Mouse (Mus musculus) CH12.LX (cell line): ENCODE data around the gene Hira. TPM values are rescaled to one million over a fixed set of nuclear protein-coding genes. Genes with fewer than 3 reads are reported as not detected.

Experiments
- DNase-seq: peaks from one replicate; pipeline ENCODE4 v3.0.0-alpha.2; 2013; ENCODE audit errors: extremely low read depth
- H3K27ac ChIP-seq: 2 replicates; pipeline ENCODE4 v1.5.1; 2012; ENCODE audit warnings: low read depth, mild to moderate bottlenecking, control low read depth, moderate library complexity; ENCODE audit not compliant: insufficient read depth
- H3K27me3 ChIP-seq: replicated peaks from 2 replicates; pipeline ENCODE3; 2012; ENCODE audit warnings: inconsistent platforms
- H3K36me3 ChIP-seq, 2 experiments: replicated peaks in 1 of 2; 2 replicates each; pipeline versions ENCODE3 to v1.6.1; 2012; ENCODE audit warnings: inconsistent platforms in 1 of 2, low read length in 1 of 2, mild to moderate bottlenecking in 1 of 2, mixed read lengths in 1 of 2, moderate library complexity in 1 of 2; ENCODE audit not compliant: control insufficient read depth in 1 of 2, insufficient read depth in 1 of 2
- H3K4me1 ChIP-seq, 2 experiments: 2 replicates each; pipeline ENCODE4 v1.6.1; 2012; ENCODE audit warnings: inconsistent platforms in 1 of 2, moderate library complexity in 1 of 2; ENCODE audit not compliant: insufficient read depth in 2 of 2, control insufficient read depth in 1 of 2
- H3K4me2 ChIP-seq: 2 replicates; pipeline ENCODE4 v1.6.1; 2012; ENCODE audit warnings: low read depth, mild to moderate bottlenecking, control low read depth; ENCODE audit not compliant: poor library complexity, insufficient read depth, severe bottlenecking
- H3K4me3 ChIP-seq, 3 experiments: fragments of 150-350 bp in 1 of 3; sonication (generic) in 1 of 3; replicated peaks in 1 of 3; 2 replicates each; pipeline versions ENCODE3 to v1.5.1; 2011 to 2012; ENCODE audit warnings: low read depth in 2 of 3, low read length in 2 of 3, mild to moderate bottlenecking in 2 of 3, moderate library complexity in 2 of 3, control low read depth in 1 of 3, improper control_type of control experiment in 1 of 3, inconsistent platforms in 1 of 3, mixed read lengths in 1 of 3; ENCODE audit not compliant: poor library complexity in 1 of 3
- H3K79me2 ChIP-seq: replicated peaks from 2 replicates; pipeline ENCODE4 v1.6.1; 2012; ENCODE audit warnings: mild to moderate bottlenecking, moderate library complexity; ENCODE audit not compliant: control insufficient read depth, poor library complexity, insufficient read depth, severe bottlenecking; ENCODE audit errors: extremely low read depth
- H3K9ac ChIP-seq: 2 replicates; pipeline ENCODE4 v1.6.1; 2012; ENCODE audit warnings: low read depth, mild to moderate bottlenecking, control low read depth, moderate library complexity; ENCODE audit not compliant: insufficient read depth
- H3K9me3 ChIP-seq: replicated peaks from 2 replicates; pipeline ENCODE3; 2012; ENCODE audit warnings: low read length, inconsistent platforms, mixed read lengths
- CHD1 ChIP-seq: IDR thresholded peaks from 2 replicates; pipeline ENCODE4 v1.6.1; 2012; ENCODE audit warnings: low read depth, low read length, improper control_type of control experiment, inconsistent platforms
- CHD2 ChIP-seq: IDR thresholded peaks from 2 replicates; pipeline ENCODE4 v1.6.1; 2011; ENCODE audit warnings: low read length, improper control_type of control experiment
- CTCF ChIP-seq, 2 experiments: IDR thresholded peaks in 1 of 2; conservative IDR thresholded peaks in 1 of 2; 2 replicates each; pipeline ENCODE4 v1.5.1; 2011 to 2012; ENCODE audit warnings: low read depth in 2 of 2, low read length in 2 of 2, improper control_type of control experiment in 1 of 2, inconsistent platforms in 1 of 2, mild to moderate bottlenecking in 1 of 2, moderate library complexity in 1 of 2
- ELF1 ChIP-seq: IDR thresholded peaks from 2 replicates; pipeline ENCODE4 v1.6.1; 2014; ENCODE audit warnings: low read depth, mild to moderate bottlenecking, inconsistent platforms, low read length, improper control_type of control experiment
- HCFC1 ChIP-seq: IDR thresholded peaks from 2 replicates; pipeline ENCODE4 v1.6.1; 2012; ENCODE audit warnings: low read depth, mild to moderate bottlenecking, inconsistent platforms, low read length, improper control_type of control experiment
- IRF4 ChIP-seq: IDR thresholded peaks from 2 replicates; pipeline ENCODE4 v1.6.1; 2014; ENCODE audit warnings: low read depth, mild to moderate bottlenecking, inconsistent platforms, low read length, improper control_type of control experiment
- JUND ChIP-seq: conservative IDR thresholded peaks from 2 replicates; pipeline ENCODE4 v1.6.1; 2011; ENCODE audit warnings: low read depth, low read length, improper control_type of control experiment
- KAT2A ChIP-seq: IDR thresholded peaks from 2 replicates; pipeline ENCODE4 v1.6.1; 2012; ENCODE audit warnings: low read length, improper control_type of control experiment, inconsistent platforms; ENCODE audit not compliant: insufficient replicate concordance
- MAX ChIP-seq: IDR thresholded peaks from 2 replicates; pipeline ENCODE4 v1.6.1; 2011; ENCODE audit warnings: low read length, improper control_type of control experiment
- MXI1 ChIP-seq: IDR thresholded peaks from 2 replicates; pipeline ENCODE4 v1.6.1; 2011; ENCODE audit warnings: mild to moderate bottlenecking, low read depth, low read length, improper control_type of control experiment
- MYC ChIP-seq: IDR thresholded peaks from 2 replicates; pipeline ENCODE4 v1.6.1; 2011; ENCODE audit warnings: low read depth, mild to moderate bottlenecking, improper control_type of control experiment, low read length
- NELFE ChIP-seq: IDR thresholded peaks from 2 replicates; pipeline ENCODE4 v1.6.1; 2011; ENCODE audit warnings: low read depth, low read length, improper control_type of control experiment
- NRF1 ChIP-seq: IDR thresholded peaks from 2 replicates; pipeline ENCODE4 v1.6.1; 2014; ENCODE audit warnings: low read depth, mild to moderate bottlenecking, inconsistent platforms, low read length, improper control_type of control experiment, moderate library complexity
- POLR2A ChIP-seq: IDR thresholded peaks from 2 replicates; pipeline ENCODE4 v1.6.1; 2011; ENCODE audit warnings: low read depth, mild to moderate bottlenecking, improper control_type of control experiment, low read length
- POLR2AphosphoS2 ChIP-seq: IDR thresholded peaks from 2 replicates; pipeline ENCODE4 v1.6.1; 2011; ENCODE audit warnings: low read depth, low read length, improper control_type of control experiment
- RAD21 ChIP-seq: IDR thresholded peaks from 2 replicates; pipeline ENCODE4 v1.6.1; 2011; ENCODE audit warnings: low read depth, mild to moderate bottlenecking, low read length, improper control_type of control experiment, moderate library complexity
- SIN3A ChIP-seq: IDR thresholded peaks from 2 replicates; pipeline ENCODE4 v1.6.1; 2012; ENCODE audit warnings: low read length, improper control_type of control experiment, inconsistent platforms
- TBP ChIP-seq: conservative IDR thresholded peaks from 2 replicates; pipeline ENCODE4 v1.6.1; 2011; ENCODE audit warnings: low read depth, low read length, improper control_type of control experiment
- TCF12 ChIP-seq: IDR thresholded peaks from 2 replicates; pipeline ENCODE4 v1.6.1; 2014; ENCODE audit warnings: low read depth, mild to moderate bottlenecking, inconsistent platforms, low read length, improper control_type of control experiment
- UBTF ChIP-seq: IDR thresholded peaks from 2 replicates; pipeline ENCODE4 v1.6.1; 2012; ENCODE audit warnings: low read depth, mild to moderate bottlenecking, inconsistent platforms, low read length, improper control_type of control experiment, moderate library complexity
- USF2 ChIP-seq: conservative IDR thresholded peaks from 2 replicates; pipeline ENCODE4 v1.6.1; 2011; ENCODE audit warnings: low read depth, low read length, improper control_type of control experiment
- ZKSCAN1 ChIP-seq: IDR thresholded peaks from 2 replicates; pipeline ENCODE4 v1.6.1; 2012; ENCODE audit warnings: low read depth, inconsistent platforms, low read length, improper control_type of control experiment, borderline replicate concordance
- ZMIZ1 ChIP-seq: IDR thresholded peaks from 2 replicates; pipeline ENCODE4 v1.6.1; 2012; ENCODE audit warnings: low read depth, mild to moderate bottlenecking, inconsistent platforms, low read length, improper control_type of control experiment
- dilution Hi-C: fragments of 300-500 bp; cut with MboI; formaldehyde crosslinking; loops from 2 replicates; pipeline ENCODE4 v1.14.3; 2020; ENCODE audit warnings: low sequenced_read_pairs; ENCODE audit not compliant: extremely low pct_unique_long_range_greater_than_20kb, extremely low pct_ligation_motif_present
- in situ Hi-C: fragments of 300-500 bp; cut with MboI; formaldehyde crosslinking; loops from 3 replicates; pipeline ENCODE4 v1.14.3; 2019; ENCODE audit warnings: low sequenced_read_pairs, low pct_ligation_motif_present, low pct_unique_long_range_greater_than_20kb, mixed read lengths
- polyA plus RNA-seq: library from polyadenylated mRNA; unstranded; fragments of >175 nt; gene quantifications from 2 replicates; pipeline ENCODE4 v1.2.1, GENCODE M21; 2012; ENCODE audit warnings: low read depth; ENCODE audit not compliant: insufficient read length
- total RNA-seq, 2 experiments: library from RNA; depleted of rRNA; stranded (reverse); fragments of 300-350 nt in 1 of 2; fragments of >200 nt in 1 of 2; gene quantifications; 2 replicates each; pipeline ENCODE4 v1.2.3; 2012 to 2014

Gene Hira
- total and polyA plus RNA-seq, 3 experiments = 45.8 to 187 (median 125) TPM

- dilution Hi-C loops = no loop called here
- H3K4me1 ChIP-seq = peaks cover 5 to 22% of the 10 kb centered on the region in 2 experiments
- H3K9me3 ChIP-seq = no peaks in the 10 kb centered on the region
- H3K4me3 ChIP-seq = peak overlapping the region in 2 of 3 experiments; percentile 68 to 96
- no peak for DNase-seq
- H3K36me3 ChIP-seq = peaks cover 47 to 73% of the 10 kb centered on the region in 2 experiments
- H3K79me2 ChIP-seq = peaks cover 20% of the 10 kb centered on the region
- no peak overlapping the region for H3K9ac ChIP-seq
- H3K27ac ChIP-seq = no peak overlapping the region
- in situ Hi-C loops = no loop called here
- H3K4me2 ChIP-seq = peak overlapping the region; percentile 53
- H3K27me3 ChIP-seq = no peaks in the 10 kb centered on the region
- TF ChIP-seq ZKSCAN1 = no peak
- no peak for TF ChIP-seq CTCF (conservative IDR thresholded peaks at IDR 0.05 in 1 of 2, IDR thresholded peaks at IDR 0.05 in 1 of 2; ENCODE audit: low read depth in 2 of 2, low read length in 2 of 2)
- no peak for TF ChIP-seq USF2
- no peak for TF ChIP-seq SIN3A
- TF ChIP-seq MYC = no peak
- TF ChIP-seq, all 38 proteins: peak for 0
Observed at GRCm38 (mm10) chr16:18836073-18836467, 40.8 kb upstream of the Hira start.

DNA sequence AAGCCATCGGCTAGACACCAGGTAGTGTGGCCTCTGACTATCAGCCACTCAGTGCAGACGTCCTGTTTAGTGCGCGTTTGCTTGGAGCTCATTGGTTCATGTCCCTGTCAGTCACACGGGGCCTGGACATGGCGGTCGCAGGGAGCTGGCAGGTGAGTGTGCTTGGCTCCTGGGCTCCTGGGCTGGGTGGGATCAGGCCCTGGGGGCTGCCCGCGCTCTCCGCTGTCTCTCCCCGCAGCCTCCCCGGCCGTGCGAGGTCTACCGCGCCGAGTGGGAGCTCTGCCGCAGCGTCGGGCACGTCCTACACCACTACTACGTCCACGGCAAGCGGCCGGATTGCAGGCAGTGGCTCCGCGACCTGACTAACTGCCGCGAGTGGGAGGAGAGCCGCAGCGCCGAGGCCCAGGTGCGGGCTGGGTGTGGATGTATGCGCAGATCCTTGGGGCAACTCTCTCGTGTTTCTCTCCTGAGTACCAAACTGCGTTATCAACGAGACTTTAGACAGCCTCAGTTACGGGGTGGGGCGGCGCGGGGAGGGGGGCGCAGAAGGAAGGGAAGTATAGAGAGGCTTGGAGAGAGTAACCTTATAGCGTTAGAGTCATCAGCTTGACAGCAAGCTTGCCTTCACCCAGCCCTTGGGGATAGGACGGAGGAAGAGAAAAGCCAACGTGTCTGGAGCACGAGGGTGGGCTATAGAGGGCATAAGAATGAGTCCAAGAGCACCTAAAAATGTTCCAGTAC is 40.2 kb upstream of the Hira start, which contains the start of the genes 2510002D24Rik and Gm28539:
TSS of gene 2510002D24Rik (plus strand) at position 111 of the 741 bp plus-strand sequence.
TSS of gene Gm28539 (plus strand) at position 117 of the 741 bp plus-strand sequence.
- Histone ChIP-seq H3K4me3 (peak within 1 kb of the TSS; percentile 68 to 96 (median 87)), H3K9me3 (no peaks in the 10 kb centered on the region), H3K9ac (peak within 1 kb of the TSS; percentile 51), H3K27ac (peak within 1 kb of the TSS; percentile 65), H3K4me1 (peaks cover 5 to 22% of the 10 kb centered on the region in 2 experiments), H3K4me2 (peak within 1 kb of the TSS; percentile 57), H3K27me3 (no peaks in the 10 kb centered on the region), H3K36me3 (peaks cover 46 to 72% of the 10 kb centered on the region in 2 experiments), H3K79me2 (peaks cover 20% of the 10 kb centered on the region)
- peak; percentile 98 for DNase-seq
- in situ Hi-C loops = no loop called here
- dilution Hi-C loops = no loop called here
- TF ChIP-seq MYC (peak; percentile 76), ZMIZ1 (peak; percentile 74), UBTF (0 out of 2 replicates have a peak, but pooled peaks have one; percentile 52), NRF1 (peak; percentile 24; the same call in 1 of the 2 replicates), RAD21 (no peak), CHD1 (peak; percentile 82), NELFE (peak; percentile 85), KAT2A (0 out of 2 replicates have a peak, but pooled peaks have one; percentile 44), SIN3A (peak; percentile 59; the same call in 1 of the 2 replicates), POLR2AphosphoS2 (peak; percentile 97), IRF4 (0 out of 2 replicates have a peak, but pooled peaks have one; percentile 34), JUND (no peak), MXI1 (no peak; the same call in 1 of the 2 replicates), CHD2 (peak; percentile 72), HCFC1 (peak; percentile 71), TBP (peak; percentile 87), TCF12 (peak; percentile 95), ELF1 (peak; percentile 72), USF2 (no peak; the same call in 1 of the 2 replicates), POLR2A (peak; percentile 96), MAX (peak; percentile 32)
